Mouse (Mus musculus) retina, postnatal 1 day (tissue): ENCODE measurements at regions not wholly inside any gene's neighbourhood (a gene's known extent, or its start where the extent isn't known, plus 50 kb on each side); places are given as distances from the start of the nearest gene placed in this dataset.
A peak's percentile ranks its signal among the peaks of the same experiment; 100 is the strongest.

Experiments
- DNase-seq: peaks from one replicate; pipeline ENCODE4 v3.0.0-alpha.2; 2012

DNA sequence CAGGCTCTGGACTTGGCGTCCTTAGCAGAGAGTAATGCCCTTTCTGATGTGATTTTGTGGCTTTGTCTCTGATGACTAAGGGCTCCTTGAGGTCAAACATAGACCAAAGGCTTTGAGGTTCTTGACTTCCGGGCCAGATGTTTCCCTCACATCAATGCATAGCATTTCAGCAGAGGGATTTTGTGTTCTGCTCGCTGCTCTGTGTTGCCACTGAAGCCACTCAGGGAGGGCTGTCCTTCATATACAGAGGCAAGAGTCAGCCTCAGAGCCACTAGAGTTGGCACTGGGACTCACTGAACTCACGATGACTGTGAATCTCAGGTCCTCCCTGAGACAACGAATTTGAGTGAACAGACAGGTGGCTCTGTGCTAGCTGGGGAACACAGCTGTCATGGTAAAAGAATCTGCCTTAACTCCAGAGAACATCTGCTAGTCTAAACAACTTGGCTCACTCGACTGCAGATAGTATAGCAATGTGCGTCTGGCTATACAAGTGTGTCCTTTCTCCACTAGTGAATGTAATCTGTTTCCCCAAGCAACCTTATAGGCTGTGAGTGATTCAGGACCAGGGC is 74.3 kb downstream of the Gp2 start:
- no peak for DNase-seq

DNA sequence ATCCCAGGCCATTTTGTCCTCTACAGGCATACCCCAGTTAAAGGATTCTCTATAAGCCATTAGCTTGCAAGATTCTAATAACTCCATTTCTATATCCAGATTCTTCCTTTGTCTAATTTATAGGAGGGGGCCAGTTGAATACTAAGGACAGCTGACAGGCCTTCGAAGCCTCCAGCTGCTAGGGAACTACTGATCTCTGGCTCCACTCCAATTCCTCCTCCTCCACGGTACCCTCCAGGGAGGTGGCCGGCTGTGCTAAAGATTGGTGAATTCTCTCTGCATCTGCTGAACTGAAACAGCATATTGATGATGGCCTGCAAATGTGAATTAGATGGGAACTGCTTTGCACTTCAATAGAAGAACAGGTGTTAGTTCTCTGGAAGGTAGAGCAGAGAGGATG is 79.2 kb downstream of the Gp2 start:
- peak; percentile 24 for DNase-seq

GRCm38 (mm10) chr7:119364268-119364596 is 94.9 kb downstream of the Gp2 start:
- no peak for DNase-seq

GRCm38 (mm10) chr7:119363552-119364267 is 95.4 kb downstream of the Gp2 start:
- peak; percentile 64 for DNase-seq

GRCm38 (mm10) chr7:119357338-119357737 is 101.7 kb downstream of the Gp2 start:
- no peak for DNase-seq

DNA sequence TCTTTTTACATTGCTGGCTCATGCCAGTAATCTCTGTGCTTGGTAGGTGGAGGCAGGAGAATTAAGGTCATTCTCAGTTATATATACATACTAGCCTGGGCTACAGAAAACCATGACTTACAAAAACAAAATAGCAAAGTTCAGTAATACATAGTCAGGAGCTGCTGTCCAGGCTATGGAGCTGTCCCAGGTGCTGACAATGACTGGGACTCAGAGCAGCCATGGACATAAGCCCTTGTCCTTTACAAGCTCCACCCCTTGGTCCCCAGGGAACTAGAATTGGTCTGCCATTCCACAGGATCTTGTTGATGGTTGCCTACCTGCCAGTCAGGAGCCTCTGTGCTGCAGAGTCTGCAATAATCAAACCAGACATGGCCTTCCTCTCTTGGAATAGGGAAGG is 102.8 kb downstream of the Gp2 start:
- peak; percentile 38 for DNase-seq

- DNase-seq: no peak
Observed at GRCm38 (mm10) chr7:119352571-119352970, 106.5 kb downstream of the Gp2 start.

- no peak for DNase-seq
Observed at GRCm38 (mm10) chr7:119350641-119351040, 108.4 kb downstream of the Gp2 start.

GRCm38 (mm10) chr7:119343380-119343779 is 115.7 kb downstream of the Gp2 start:
- DNase-seq: no peak

GRCm38 (mm10) chr7:119333102-119333501 is 126.0 kb downstream of the Gp2 start:
- DNase-seq: no peak

GRCm38 (mm10) chr7:119330460-119331109 is 128.5 kb downstream of the Gp2 start:
- no peak for DNase-seq

- no peak for DNase-seq
Observed at GRCm38 (mm10) chr7:119296307-119296706, 111.9 kb upstream of the Gpr139 start.

- DNase-seq: no peak
Observed at GRCm38 (mm10) chr7:119291442-119291841, 107.0 kb upstream of the Gpr139 start.

DNA sequence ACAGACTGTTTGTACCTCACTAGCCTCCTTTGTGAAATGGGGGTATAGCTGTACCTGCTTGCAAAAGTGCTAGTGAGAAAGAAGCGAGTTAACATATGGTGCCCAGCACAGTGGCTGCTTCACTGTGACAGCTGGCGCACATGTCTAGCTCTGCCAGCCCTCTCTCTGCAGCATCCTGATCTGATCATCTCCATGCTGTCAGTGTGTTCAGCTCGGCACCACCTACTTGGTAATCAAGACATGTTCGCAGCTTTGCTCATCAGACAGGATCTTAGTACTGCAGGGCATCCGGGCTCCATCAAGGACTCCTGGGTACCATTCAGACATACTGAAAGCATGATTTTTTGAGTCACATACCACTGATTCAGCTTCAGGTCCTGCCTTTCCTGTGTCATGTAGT is 100.9 kb upstream of the Gpr139 start:
- no peak for DNase-seq

- DNase-seq: no peak
Observed at GRCm38 (mm10) chr7:119279896-119280661, 95.7 kb upstream of the Gpr139 start.

- DNase-seq: no peak
Observed at GRCm38 (mm10) chr7:119272621-119273020, 88.2 kb upstream of the Gpr139 start.

GRCm38 (mm10) chr7:119271427-119271826 is 87.0 kb upstream of the Gpr139 start:
- DNase-seq: no peak

DNA sequence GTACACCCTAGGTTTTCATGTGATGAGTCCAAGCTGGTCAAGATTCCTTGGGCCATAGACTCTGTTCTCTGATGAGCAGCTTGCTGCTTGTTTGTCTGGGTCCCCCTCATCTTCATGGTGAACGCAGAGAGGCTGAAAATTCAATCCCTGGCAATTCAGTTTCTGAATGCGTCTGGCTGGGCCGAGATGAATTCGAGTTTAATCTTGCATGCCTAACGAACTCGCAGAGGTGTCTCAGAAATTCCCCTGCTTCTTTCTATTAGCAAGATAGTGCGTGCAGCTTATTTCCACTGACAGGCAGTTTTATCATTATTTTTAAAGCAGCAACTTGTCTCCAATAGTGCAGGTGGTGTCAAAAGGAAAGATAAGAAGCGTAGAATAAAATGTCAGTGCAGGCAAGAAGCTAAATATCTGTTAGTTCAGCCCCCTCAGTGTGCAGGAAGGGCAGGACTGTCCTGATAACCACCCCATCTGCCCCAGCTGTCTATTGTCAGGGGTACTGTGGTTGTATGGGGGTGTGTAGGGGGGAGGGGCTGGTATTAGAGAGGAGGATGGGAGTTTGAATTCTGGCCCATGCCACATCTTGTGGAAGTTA is 86.5 kb upstream of the Gpr139 start:
- DNase-seq: no peak

- DNase-seq: no peak
Observed at GRCm38 (mm10) chr7:119258222-119258621, 73.8 kb upstream of the Gpr139 start.

- DNase-seq: no peak
Observed at GRCm38 (mm10) chr7:119256916-119257315, 72.5 kb upstream of the Gpr139 start.

DNA sequence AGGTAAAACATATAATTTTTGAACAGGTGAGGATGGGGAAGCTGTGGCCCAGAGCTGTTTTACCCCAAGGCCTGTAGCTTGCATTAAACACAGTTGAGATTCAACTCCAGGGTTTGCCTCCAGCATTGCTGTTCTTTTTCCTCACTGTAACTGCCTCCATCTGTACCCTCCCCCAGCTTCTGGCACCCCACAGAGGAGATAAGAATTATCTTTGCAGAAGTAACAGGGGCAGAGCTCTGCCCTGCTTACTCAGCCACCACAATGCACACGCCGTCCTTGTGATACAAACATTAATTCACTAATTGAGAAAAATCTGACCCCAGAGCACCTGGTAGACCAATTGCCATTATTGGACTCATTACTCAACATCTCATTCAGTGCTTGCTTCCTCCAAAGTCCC is 68.3 kb upstream of the Gpr139 start:
- DNase-seq: no peak

GRCm38 (mm10) chr7:119251679-119252078 is 67.3 kb upstream of the Gpr139 start:
- DNase-seq: no peak

DNA sequence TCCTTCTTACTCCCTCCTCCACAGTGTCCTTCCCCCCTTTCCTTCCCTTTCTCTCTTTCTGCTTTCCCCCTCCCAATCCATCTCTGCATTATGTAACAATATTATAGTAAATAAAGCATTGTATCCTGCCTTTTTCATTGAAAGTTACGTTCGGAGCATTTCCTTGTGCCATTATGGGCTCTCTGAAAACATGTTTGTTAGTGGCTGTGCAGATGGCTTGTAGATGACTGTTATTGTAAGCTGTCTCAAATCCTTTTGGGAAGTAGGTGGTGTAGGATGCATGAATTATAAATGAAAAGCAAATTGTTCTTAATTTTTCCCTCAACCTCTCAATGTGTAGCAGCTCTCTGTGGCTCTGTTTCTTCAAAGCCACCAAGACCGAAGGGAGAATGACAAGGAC is 66.0 kb upstream of the Gpr139 start:
- no peak for DNase-seq
